In the genomic region with DNA sequence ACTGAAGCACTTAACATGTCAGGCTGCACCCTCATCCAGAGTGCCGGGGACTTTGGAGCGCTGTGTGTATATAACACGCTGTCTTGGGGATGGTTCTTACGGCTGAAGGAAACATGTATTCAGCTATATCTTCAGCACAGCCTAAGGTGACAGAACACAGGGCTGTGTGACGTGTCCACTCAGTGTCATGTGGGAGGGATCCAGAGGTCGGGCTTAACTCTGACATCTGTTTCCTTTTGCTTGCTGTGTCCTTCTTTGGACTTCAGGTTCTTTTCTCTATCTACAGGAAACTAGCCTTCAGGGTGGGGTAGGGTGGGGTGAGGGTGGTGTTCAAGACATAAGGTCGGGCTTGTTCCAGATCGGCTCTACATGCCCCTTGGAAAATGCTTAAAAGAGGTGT, we compare ENCODE assay signal across 17 mouse cellular contexts.
"Had no signal": no experiment of that assay in that cellular context is flagged by ENCODE, and none has a peak within 500 bp of the region (broad histone marks: within the 10 kb centered on the region; RNA-seq: fewer than 3 reads in every experiment).

No protein-coding gene starts in this region.

- H3K4me3 ChIP-seq: left cerebral cortex, adult 2 months; limb, embryonic 12.5 days; limb, embryonic 15.5 days; midbrain, embryonic 13.5 days had no signal

- H3K27ac ChIP-seq: left cerebral cortex, adult 2 months; limb, embryonic 12.5 days; limb, embryonic 15.5 days; macrophage; midbrain, embryonic 13.5 days; stomach, postnatal 0 days had no signal

- H3K9ac ChIP-seq: limb, embryonic 12.5 days; limb, embryonic 15.5 days; lung, embryonic 14.5 days; midbrain, embryonic 13.5 days had no signal

- H3K9me3 ChIP-seq: limb, embryonic 12.5 days; limb, embryonic 15.5 days; midbrain, embryonic 13.5 days had no signal

- DNase-seq: kidney, adult 2 months; kidney, postnatal 10 days; kidney, postnatal 36 days; layer of hippocampus, postnatal 36 days; left cerebral cortex, postnatal 4 days; lung, embryonic 14.5 days; thymus, adult 2 months; thymus, postnatal 14 days; thymus, postnatal 4 days had no signal

- H3K36me3 ChIP-seq: limb, embryonic 12.5 days; limb, embryonic 15.5 days had no signal

- H3K4me2 ChIP-seq: limb, embryonic 12.5 days; limb, embryonic 15.5 days; lung, embryonic 14.5 days; midbrain, embryonic 13.5 days had no signal

- H3K27me3 ChIP-seq: midbrain, embryonic 13.5 days had no signal

- H3K4me1 ChIP-seq: midbrain, embryonic 13.5 days had no signal

- ATAC-seq: intestine, postnatal 0 days; lung, postnatal 0 days; midbrain, embryonic 13.5 days had no signal
